Mouse (Mus musculus) c-Kit-positive CD71-negative TER-119-negative erythroid progenitor cells, embryonic 14.5 days (primary cell): ENCODE measurements around the gene Il17re.

ENCODE experiments used
- DNase-seq: peaks from one replicate; pipeline ENCODE4 v3.0.0-alpha.2; 2013; ENCODE audit warnings: low read depth

Gene Il17re

DNA sequence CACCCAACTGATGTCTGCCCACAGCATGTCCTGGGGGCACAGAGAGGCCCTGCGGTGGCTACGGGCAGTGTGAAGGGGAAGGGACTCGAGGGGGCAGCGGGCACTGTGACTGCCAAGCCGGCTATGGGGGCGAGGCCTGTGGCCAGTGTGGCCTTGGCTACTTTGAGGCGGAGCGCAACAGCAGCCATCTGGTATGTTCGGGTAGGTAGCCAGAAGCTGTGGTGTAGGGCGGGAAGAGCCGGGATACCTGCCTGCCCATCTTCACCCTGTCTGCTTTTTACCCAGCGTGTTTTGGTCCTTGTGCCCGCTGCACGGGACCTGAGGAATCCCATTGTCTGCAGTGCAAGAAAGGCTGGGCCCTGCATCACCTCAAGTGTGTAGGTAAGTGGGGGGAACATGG, 31.1 kb downstream of the Il17re start:
- DNase-seq: no peak

DNA sequence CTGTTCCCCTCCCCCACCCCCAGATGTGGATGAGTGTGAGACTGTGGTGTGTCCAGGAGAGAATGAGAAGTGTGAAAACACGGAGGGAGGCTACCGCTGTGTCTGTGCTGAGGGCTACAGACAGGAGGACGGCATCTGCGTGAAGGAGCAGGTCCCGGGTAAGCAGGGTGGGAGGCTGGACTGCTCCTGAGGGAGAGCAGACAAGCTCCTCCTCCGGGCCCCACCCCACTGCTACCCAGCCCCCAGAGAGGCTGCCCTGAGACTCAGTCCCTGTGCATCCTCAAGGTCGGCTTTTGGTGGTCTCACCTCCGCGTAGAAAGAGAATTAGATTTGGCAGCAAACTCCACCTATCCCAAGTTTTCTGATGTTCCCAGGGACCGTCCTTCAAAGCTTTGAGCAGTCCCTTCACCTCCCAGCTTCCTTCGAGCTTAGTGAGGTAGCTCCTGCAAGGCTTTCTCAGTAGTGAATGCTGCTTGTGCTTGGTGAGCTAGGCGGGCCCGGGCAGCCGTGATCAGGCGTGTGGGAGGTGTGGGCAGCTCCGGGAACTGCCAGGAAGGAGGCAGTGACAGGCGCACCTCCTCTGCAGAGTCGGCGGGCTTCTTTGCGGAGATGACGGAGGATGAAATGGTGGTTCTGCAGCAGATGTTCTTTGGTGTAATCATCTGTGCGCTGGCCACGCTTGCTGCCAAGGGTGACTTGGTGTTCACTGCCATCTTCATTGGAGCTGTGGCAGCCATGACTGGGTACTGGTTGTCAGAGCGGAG, 34.0 kb downstream of the Il17re start:
- DNase-seq: no peak

DNA sequence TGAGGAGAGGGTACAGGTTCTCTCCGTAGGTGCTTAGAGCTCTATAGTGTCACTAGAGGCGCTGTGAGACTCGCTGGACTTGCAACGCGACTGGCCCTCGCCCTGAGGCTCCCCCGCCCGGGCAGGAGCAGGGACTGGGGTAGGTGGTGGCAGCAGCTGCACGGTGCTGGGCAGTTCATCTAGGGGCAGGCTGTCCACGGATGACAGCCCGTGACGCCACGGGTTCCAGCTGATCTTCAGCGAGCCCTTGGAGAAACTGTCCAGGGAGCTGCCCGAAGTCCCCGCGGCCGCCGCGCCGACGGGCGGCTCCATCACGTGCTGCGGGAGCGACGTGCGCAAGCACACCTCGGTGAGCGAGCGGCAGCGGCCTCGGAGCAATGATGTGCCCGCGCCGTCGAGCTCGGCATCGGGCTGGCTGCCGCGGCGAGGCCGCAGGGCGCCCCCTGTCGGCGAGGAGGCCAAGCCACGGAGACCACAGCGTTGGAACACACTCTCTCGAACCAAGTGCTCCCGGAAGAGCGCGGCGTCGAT, 36.0 kb downstream of the Il17re start:
- no peak for DNase-seq

DNA sequence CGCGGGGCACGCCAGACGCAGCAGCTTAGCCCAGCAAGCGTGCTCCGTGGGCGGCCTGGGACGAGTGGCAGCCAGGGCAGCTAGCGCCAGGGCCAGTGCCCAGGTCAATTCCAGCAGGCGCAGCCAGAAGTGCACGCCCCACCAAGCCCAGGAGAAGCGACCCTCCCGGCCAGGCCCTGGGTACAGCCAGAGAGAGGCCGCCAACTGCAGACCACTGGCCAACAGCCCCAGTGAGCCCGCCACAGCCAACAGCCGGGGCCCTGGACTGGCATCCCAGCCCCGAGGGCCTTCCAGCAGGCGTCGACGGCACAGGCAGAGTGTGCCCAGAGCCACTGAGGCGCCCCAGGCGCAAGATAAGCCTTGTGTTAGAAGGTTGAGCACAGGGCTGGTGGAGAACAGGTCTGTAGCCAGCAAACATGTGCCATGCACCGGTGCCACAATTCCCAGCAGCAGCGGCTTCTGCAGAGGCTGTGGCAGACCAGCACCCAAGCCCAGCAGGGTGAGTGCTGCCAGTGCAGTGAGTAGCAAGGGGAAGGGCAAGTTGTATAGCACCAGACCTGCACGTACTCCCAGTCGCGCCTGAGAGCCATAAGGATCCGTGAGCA, 36.9 kb downstream of the Il17re start:
- no peak for DNase-seq

DNA sequence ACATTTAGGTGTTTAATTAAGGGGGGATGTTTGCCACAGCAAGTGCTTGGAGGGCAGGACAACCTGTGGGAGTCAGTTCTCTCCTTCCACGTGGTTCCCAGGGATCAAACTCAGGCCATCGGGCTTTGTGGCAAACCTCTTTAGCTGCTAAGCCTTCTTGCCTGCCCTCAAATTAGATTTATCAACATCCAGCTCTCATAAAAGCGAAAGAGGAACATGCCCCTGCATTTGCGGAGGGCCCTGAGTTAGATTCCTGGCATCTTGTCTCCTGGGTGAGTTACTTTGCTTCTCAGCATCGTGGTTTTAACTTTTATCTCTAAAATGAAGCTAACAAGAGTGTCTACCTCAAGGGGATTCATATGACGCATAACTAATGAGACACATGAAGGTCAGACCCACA, 41.1 kb downstream of the Il17re start:
- DNase-seq: no peak

DNA sequence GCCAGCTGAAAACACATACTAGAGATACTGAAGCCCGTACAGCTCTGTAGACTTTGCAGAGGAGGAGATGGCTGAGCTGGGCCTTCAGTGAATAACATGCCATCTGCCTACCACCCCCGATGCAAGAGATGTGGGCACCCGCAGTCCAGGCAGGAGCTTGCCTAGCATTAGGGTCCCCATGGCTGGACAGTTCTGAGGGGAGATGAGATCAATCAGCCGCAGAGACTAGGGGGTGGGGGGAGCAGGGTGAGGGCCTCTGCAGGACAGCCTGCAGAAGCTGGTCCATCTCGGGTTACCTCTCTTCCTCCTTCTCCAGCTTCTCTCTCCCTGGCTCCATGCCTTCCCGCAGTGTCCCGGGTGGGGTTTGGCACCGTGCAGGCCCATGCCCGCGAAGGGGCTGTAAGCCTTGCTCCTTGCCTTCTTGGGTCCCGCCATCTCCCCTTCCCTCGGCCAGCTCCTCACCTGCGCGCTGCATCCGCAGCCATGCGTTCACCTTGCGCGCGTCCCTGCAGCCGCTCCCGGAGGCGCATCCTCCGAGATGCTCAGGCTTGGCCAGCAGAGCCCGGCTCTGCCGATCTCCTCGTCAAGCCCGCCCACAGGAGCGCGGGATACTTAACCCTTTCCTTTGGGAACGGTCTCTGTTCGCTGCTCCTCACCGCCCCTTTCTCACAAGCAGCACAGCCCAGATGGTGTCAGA, 43.3 kb downstream of the Il17re start, which contains the start of gene Prrt3:
TSS of gene Prrt3 (minus strand) at position 544 of the 697 bp plus-strand sequence.
- DNase-seq: no peak

DNA sequence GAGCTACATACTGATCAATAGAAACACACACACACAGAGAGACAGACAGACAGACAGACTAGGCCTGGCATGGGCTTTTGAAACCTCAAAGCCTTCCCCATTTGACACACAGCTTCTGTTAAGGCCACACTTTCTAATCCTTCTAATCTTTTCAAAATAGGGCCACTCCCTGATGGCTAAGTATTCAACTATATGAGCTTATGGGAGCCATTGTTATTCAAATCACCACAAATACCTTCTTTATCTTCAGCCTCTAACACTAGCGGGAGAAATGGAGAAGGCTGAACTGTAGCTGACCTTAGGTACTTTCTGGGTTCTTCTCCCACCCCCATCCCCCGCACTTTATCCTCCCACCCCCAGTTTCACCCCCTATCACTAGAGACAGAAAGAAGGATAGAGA, 44.5 kb downstream of the Il17re start:
- DNase-seq: no peak

DNA sequence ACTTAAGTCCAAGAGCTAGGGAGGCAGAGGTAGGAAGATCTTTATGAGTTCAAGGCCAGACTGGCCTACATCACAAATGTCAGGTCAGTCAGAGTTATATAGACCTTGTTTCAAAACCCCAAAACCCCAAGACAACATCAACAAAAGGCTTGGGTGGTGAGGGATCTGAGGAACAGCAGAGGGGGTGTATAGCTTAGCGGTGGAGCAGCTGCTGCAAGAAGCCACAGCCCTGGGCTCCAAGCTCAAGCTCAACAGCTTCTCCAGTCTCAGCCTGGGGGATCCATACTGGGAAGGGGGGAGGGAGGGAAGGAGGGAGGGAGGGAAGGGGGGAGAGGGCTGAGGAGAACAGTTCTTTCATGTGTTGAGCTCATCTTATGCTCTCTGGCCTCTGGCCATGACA, 47.4 kb downstream of the Il17re start:
- DNase-seq: no peak

DNA sequence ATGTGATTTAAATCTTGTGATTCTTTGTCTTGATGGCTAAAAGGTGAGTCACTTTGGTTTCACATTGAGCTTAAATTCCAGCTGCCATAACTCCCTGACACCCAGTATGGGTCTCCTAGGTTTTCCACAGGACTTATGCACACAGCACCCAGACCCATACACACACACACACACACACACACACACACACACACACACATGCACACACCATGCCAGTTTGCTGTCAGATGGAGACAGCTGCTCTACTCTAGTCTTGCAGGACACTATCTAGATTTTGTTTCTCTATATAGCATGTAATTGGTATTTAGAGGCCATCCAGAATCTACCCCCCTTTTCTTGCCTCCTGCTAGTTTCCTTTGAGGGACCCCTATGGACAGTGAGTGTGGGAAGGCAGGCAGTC, 48.8 kb downstream of the Il17re start:
- DNase-seq: no peak

DNA sequence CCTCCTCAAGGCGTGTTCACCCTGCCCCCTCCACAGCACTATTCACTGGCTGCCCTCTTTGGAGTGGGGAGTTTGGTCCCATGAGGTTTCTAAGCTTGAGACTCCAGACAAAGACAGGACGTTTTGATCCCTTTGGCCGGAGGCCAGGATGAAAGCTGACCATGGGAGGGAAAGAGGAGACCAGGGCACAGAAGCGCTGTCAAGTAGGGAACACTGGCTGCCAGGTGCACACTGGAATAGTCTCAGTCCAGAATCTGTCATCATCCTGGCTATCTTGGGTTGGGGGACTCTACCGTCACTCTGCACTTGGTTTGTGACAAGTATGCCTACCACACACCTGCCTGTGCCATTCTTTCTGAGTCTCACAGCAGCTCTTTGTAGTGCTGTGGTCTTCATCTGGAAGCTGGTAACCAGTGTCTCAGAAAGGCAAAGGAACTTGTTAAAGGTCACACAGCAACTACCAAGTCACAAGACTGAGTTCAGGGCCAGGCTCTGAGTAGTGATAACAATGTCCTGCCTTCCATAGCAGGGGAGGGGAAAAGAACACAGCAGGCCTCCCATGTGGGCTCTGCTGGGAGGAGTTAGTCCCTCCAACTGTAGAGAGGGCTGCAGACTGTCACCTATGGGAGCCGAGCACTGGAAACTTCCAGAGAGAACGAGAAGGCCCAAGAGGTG, 50.1 kb downstream of the Il17re start:
- no peak for DNase-seq

DNA sequence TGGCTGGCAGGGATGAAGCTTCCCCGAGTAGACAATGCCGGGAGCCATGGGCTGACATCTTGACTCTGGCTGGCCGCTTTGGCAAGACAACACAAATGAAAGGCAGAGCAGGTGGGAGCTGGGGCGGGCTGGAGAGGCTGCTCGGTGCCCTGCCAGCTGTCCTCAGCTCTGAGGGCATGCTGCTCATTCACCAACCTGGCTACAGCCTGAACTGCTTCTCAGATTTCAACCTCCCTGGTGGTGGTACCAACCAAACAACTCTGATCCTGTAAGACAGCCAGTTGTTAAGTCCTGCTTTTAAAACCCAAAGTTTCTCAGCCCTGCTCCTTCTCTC, 50.6 kb downstream of the Il17re start:
- no peak for DNase-seq

DNA sequence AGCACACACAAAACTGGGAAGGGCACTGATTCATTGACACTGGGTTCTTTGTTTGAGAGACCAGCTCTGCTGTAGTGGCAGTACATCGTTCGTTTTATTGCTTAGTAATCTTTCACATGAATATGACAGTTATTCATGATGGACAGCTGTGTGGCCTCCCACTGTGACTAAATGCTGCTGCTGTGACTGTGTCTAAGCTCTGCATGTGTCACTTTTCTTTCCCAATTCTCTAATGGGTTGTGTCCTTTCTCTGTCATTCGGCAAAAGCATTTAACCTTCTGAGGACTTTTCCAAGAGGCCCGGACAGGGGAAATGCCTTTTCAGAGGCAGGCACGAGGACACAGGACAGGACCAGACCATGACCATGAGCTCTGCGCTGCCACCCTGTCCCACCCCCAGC, 55.7 kb downstream of the Il17re start:
- DNase-seq: no peak

DNA sequence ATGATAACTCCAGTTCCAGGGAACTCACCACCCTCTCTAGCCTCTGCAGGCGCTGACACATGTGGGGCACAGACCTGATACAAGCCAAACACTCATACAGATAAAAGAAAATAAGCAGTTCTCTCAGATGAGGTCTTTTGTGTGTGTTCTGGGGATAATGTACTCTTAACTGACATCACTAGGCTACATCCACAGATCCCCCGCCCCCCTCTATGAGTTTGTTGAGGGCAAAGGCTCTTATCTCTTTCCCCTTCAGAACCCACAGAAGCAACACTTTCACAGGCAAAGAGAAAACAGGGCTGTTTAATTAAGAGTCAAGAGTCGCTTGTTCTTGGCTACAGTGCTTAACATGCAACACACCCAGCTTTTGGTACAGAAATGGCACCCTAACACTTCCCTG, 56.3 kb downstream of the Il17re start:
- DNase-seq: no peak

DNA sequence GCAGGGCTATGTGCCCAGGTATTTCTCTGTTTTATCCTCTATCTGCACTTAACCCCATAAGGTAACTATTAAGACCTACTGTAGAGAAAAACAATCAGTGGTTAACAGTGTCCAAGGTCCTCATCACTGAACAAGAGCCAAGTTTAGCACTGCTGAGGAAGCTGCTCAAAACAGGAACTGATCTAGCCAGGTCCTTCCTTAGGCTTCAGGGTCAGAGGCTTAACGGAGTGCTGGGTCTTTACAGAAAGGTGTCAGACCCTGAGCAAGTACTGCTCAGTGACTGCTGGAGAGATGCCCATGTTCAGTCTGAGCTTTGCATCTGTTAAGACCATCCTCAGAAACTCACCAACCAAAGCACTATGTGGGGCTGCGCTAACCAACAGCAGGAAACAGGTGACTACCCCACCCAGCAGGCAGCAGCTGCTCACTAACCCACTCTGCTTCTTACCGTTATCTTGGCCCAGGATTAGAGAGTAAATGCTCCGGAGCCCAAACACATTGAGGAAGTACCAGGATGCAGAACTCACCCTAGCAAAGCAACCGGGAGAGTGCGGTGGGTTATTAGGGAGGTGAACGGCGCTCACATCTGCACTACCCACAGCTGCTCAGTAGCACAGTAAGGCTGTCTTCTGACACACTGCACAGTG, 59.3 kb downstream of the Il17re start:
- DNase-seq: no peak
